Mouse (Mus musculus): ENCODE results near the gene Bcas3. TPM values are rescaled to one million over a fixed set of nuclear protein-coding genes. Genes with fewer than 3 reads are reported as not detected.

The Bcas3 gene
- polyA plus RNA-seq, 1 experiment from 2014 or later, result 33.3 TPM

DNA sequence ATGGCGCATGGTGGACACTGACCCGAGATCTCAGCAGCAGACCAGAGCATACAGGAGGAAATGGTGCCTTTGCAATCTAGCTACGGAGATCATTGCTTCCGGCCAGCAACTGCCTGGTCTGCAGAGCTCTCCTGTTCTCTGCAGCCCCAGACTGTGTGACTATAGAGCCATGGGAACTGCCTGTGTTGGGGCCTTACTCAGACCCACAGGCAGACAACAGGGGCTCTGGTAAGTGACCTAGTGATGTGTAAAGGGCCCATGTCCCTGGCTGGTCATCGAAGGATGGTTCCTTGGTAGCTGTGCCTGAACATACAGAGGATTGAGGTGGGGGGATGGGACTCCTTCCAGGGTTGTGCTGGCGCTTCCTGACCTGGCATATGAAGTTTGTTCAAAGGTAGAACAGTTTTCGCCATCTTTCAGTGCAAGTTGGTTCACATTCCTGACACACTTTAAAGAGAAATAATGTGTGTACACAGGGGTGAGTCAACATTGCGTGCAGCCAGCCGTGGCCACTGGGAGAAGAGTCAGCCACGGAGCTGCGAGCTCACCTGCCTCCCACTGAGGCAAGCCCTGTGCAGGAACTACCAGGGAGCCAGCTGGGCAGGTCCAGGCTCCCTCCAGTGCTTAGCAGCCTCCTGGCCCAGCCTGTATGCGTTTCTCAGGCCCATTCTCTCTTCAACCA, 439.7 kb downstream of the Bcas3 start:
- Histone ChIP-seq H3K27ac (ENCODE audit: low read depth, low read length) (no peak overlapping the region), H3K4me2 (replicated peaks; ENCODE audit: low read depth, low read length) (no peak overlapping the region), H3K9me3 (ENCODE audit: control insufficient read depth, low read length) (no peaks in the 10 kb centered on the region), H3K4me3 (ENCODE audit: low read depth, low read length) (no peak overlapping the region), H3K9ac (ENCODE audit: low read depth, low read length) (no peak overlapping the region), H3K27me3 (ENCODE audit: control insufficient read depth, insufficient read depth, low read length) (no peaks in the 10 kb centered on the region), H3K4me1 (replicated peaks; ENCODE audit: control insufficient read depth, insufficient read depth, low read length) (no peaks in the 10 kb centered on the region), H3K36me3 (ENCODE audit: control insufficient read depth, insufficient read depth, low read length) (no peaks in the 10 kb centered on the region)
- DNase-seq (ENCODE audit: low spot score) (no peak), ATAC-seq (ENCODE audit: low FRiP score) (no peak)
- 71% methylated on average over 12 of the region's 12 CpGs for WGBS

DNA sequence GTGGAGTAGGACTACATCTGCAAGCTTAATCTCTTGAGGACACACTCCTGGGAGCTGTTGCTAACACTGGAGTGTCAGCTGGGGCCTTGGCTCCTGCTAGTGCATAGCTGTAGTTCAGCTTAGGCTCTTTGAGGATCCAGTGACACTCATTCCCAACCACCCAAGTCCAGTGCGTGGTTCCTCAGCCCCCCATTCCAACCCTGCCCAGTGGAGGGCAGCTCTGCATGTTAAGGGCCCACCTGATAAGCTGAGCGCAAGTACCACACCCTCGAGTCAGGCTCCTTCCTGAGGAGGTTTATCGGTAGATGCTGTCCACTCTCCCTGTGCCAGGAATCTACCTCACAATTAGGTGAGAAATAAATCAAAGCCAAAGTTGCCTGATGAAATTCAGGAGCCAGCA, 446.5 kb downstream of the Bcas3 start:
- Histone ChIP-seq H3K9me3 (ENCODE audit: control insufficient read depth, low read length) (no peaks in the 10 kb centered on the region), H3K4me2 (replicated peaks; ENCODE audit: low read depth, low read length) (no peak overlapping the region), H3K27ac (ENCODE audit: low read depth, low read length) (no peak overlapping the region), H3K27me3 (ENCODE audit: control insufficient read depth, insufficient read depth, low read length) (no peaks in the 10 kb centered on the region), H3K4me3 (ENCODE audit: low read depth, low read length) (no peak overlapping the region), H3K4me1 (replicated peaks; ENCODE audit: control insufficient read depth, insufficient read depth, low read length) (no peaks in the 10 kb centered on the region), H3K36me3 (ENCODE audit: control insufficient read depth, insufficient read depth, low read length) (no peaks in the 10 kb centered on the region), H3K9ac (ENCODE audit: low read depth, low read length) (no peak overlapping the region)
- WGBS, result 85% methylated on average over 4 of the region's 4 CpGs
- ATAC-seq (ENCODE audit: low FRiP score), result no peak
- no peak for DNase-seq (ENCODE audit: low spot score)

DNA sequence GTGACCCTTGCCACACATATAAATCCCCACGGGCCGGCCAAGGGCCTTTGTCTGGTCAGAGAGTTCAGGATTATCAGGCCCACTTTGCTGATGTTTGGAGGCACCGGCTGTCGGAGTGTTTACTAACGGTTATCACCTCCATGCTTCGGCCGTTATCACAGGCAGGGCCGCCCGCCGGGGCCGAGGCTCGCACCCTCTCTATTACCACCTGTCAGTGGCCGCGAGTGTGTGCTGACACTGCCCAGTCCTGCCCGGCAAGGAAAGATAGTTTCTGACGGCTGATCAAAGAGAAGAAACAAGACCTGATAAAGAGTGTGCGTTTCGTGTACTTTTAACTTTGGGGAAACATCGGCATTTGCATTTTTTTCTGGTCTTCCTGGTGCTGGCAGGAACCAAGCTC, 446.9 kb downstream of the Bcas3 start:
- DNase-seq (ENCODE audit: low spot score) (no peak), ATAC-seq (ENCODE audit: low FRiP score) (no peak)
- no peaks in the 10 kb centered on the region for H3K4me1 ChIP-seq (replicated peaks; ENCODE audit: control insufficient read depth, insufficient read depth, low read length)
- no peaks in the 10 kb centered on the region for H3K36me3 ChIP-seq (ENCODE audit: control insufficient read depth, insufficient read depth, low read length)
- H3K9ac ChIP-seq (ENCODE audit: low read depth, low read length), result no peak overlapping the region
- H3K4me3 ChIP-seq (ENCODE audit: low read depth, low read length), result no peak overlapping the region
- no peak overlapping the region for H3K27ac ChIP-seq (ENCODE audit: low read depth, low read length)
- WGBS, result 74% methylated on average over 19 of the region's 19 CpGs
- H3K27me3 ChIP-seq (ENCODE audit: control insufficient read depth, insufficient read depth, low read length), result no peaks in the 10 kb centered on the region
- no peak overlapping the region for H3K4me2 ChIP-seq (replicated peaks; ENCODE audit: low read depth, low read length)
- no peaks in the 10 kb centered on the region for H3K9me3 ChIP-seq (ENCODE audit: control insufficient read depth, low read length)

DNA sequence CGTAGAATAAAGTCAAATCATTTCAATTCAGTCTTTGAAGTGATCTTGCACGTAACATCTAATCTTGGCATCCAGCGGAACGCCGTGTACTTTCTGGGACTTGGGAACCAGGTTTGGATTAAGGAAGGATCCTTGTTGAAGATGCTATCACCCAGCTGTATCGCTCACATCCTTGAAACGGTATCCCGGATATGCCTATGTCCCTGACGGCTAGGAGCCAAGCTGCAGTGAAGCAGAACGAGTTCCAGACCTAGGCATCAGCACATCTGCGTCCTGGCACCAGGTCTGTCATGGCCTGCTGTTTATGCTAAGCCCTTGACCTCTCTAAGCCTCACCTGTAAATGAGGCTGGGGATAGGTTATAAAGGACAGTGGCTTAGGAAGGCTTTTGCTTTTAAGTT, 447.4 kb downstream of the Bcas3 start:
- Histone ChIP-seq H3K4me3 (ENCODE audit: low read depth, low read length) (no peak overlapping the region), H3K4me2 (replicated peaks; ENCODE audit: low read depth, low read length) (no peak overlapping the region), H3K27me3 (ENCODE audit: control insufficient read depth, insufficient read depth, low read length) (no peaks in the 10 kb centered on the region), H3K9ac (ENCODE audit: low read depth, low read length) (no peak overlapping the region), H3K4me1 (replicated peaks; ENCODE audit: control insufficient read depth, insufficient read depth, low read length) (no peaks in the 10 kb centered on the region), H3K9me3 (ENCODE audit: control insufficient read depth, low read length) (no peaks in the 10 kb centered on the region), H3K27ac (ENCODE audit: low read depth, low read length) (no peak overlapping the region), H3K36me3 (ENCODE audit: control insufficient read depth, insufficient read depth, low read length) (no peaks in the 10 kb centered on the region)
- 85% methylated on average over 11 of the region's 11 CpGs for WGBS
- no peak for ATAC-seq (ENCODE audit: low FRiP score)
- no peak for DNase-seq (ENCODE audit: low spot score)

DNA sequence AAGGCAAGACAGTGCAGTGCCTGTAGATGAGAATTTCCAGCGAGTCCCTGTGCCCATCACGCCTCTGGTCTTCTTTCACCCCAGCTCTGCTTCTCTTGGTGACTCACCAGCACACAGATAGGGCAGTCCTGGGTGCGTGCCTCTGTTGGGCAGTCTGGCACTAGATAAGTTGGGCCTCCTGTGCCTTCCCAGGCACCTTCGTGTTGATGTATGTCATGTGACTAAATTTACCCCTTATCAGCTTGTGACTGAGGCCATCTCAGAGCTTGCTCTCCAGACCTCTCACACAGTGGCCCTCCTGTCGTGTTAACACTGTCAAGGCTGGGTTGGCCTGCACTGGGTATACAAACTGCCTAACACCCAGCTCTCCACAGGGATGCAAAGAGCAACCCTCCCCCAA, 451.1 kb downstream of the Bcas3 start:
- Histone ChIP-seq H3K36me3 (ENCODE audit: control insufficient read depth, insufficient read depth, low read length) (no peaks in the 10 kb centered on the region), H3K9me3 (ENCODE audit: control insufficient read depth, low read length) (no peaks in the 10 kb centered on the region), H3K27ac (ENCODE audit: low read depth, low read length) (no peak overlapping the region), H3K4me1 (replicated peaks; ENCODE audit: control insufficient read depth, insufficient read depth, low read length) (no peaks in the 10 kb centered on the region), H3K27me3 (ENCODE audit: control insufficient read depth, insufficient read depth, low read length) (no peaks in the 10 kb centered on the region), H3K9ac (ENCODE audit: low read depth, low read length) (no peak overlapping the region), H3K4me2 (replicated peaks; ENCODE audit: low read depth, low read length) (no peak overlapping the region), H3K4me3 (ENCODE audit: low read depth, low read length) (no peak overlapping the region)
- WGBS, result 78% methylated on average over 5 of the region's 5 CpGs
- ATAC-seq (ENCODE audit: low FRiP score) (no peak), DNase-seq (ENCODE audit: low spot score) (no peak)

DNA sequence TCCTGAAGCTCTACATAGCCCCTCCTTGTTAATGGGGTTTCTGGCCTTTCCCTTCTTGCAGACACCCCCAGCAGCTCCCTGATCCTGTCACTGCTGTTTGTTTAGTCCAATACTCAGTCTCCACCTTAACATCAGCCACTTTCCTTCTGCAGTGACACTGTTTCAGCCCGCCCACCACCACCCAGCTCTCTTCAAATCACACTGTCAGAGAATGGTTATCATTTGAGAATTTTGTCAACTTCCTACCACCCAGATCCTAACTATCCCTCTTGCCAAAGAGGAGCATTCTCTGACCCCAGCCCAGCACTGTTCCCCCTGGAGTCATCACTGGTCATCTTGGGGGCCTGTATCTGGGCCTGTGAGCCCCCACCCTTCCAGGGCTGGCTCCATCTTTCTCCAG, 452.8 kb downstream of the Bcas3 start:
- H3K27me3 ChIP-seq (ENCODE audit: control insufficient read depth, insufficient read depth, low read length), result no peaks in the 10 kb centered on the region
- ATAC-seq (ENCODE audit: low FRiP score) (no peak), DNase-seq (ENCODE audit: low spot score) (no peak)
- H3K4me2 ChIP-seq (replicated peaks; ENCODE audit: low read depth, low read length), result no peak overlapping the region
- H3K9me3 ChIP-seq (ENCODE audit: control insufficient read depth, low read length), result no peaks in the 10 kb centered on the region
- 76% methylated on average over 1 of the region's 1 CpGs for WGBS
- no peak overlapping the region for H3K27ac ChIP-seq (ENCODE audit: low read depth, low read length)
- no peaks in the 10 kb centered on the region for H3K36me3 ChIP-seq (ENCODE audit: control insufficient read depth, insufficient read depth, low read length)
- H3K9ac ChIP-seq (ENCODE audit: low read depth, low read length), result no peak overlapping the region
- H3K4me1 ChIP-seq (replicated peaks; ENCODE audit: control insufficient read depth, insufficient read depth, low read length), result no peaks in the 10 kb centered on the region
- no peak overlapping the region for H3K4me3 ChIP-seq (ENCODE audit: low read depth, low read length)

DNA sequence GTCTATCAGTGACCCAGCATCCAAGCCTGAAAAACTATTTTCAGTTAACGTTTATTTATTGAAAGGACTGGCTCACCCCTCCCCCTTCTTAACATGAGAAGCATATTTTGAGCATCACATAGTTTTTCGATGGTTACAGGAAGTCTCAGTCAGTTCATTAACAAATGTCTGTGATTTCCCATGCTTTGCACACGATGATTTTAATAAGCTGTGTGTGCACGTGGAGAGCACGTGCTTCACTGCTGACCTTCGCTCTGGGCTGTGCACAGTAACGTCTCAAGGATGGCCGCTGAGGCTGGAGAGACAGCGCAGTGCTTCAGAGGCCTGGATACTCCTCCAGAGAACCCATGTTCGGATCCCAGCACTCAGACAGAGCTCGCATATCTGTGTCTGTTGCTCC, 454.4 kb downstream of the Bcas3 start:
- H3K9me3 ChIP-seq (ENCODE audit: control insufficient read depth, low read length), result no peaks in the 10 kb centered on the region
- H3K9ac ChIP-seq (ENCODE audit: low read depth, low read length), result no peak overlapping the region
- WGBS, result 87% methylated on average over 11 of the region's 11 CpGs
- H3K27me3 ChIP-seq (ENCODE audit: control insufficient read depth, insufficient read depth, low read length), result no peaks in the 10 kb centered on the region
- H3K4me1 ChIP-seq (replicated peaks; ENCODE audit: control insufficient read depth, insufficient read depth, low read length), result no peaks in the 10 kb centered on the region
- H3K4me3 ChIP-seq (ENCODE audit: low read depth, low read length), result no peak overlapping the region
- H3K4me2 ChIP-seq (replicated peaks; ENCODE audit: low read depth, low read length), result no peak overlapping the region
- H3K27ac ChIP-seq (ENCODE audit: low read depth, low read length), result no peak overlapping the region
- no peaks in the 10 kb centered on the region for H3K36me3 ChIP-seq (ENCODE audit: control insufficient read depth, insufficient read depth, low read length)
- no peak for DNase-seq (ENCODE audit: low spot score)
- ATAC-seq (ENCODE audit: low FRiP score), result no peak

DNA sequence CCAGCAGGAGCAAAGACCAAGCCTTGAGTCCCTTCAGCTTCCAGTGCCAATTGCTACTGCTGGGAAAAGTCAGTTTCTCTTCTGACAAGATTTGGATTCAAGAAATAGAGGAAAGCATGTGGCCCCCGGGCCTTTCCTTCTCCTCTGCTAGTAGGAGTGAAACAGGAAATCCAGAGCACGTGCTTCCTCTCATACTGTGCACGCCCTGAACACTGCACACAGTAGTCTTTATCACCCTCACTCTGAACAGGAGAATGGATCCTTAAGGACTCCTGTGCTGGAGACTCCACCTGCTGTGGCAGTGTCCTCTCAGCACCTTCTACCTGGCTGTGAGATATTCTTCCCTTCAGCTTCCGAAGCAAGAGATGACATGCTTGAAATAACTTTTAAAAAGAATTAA, 458.3 kb downstream of the Bcas3 start:
- no peaks in the 10 kb centered on the region for H3K4me1 ChIP-seq (replicated peaks; ENCODE audit: control insufficient read depth, insufficient read depth, low read length)
- H3K27me3 ChIP-seq (ENCODE audit: control insufficient read depth, insufficient read depth, low read length), result no peaks in the 10 kb centered on the region
- H3K4me2 ChIP-seq (replicated peaks; ENCODE audit: low read depth, low read length), result no peak overlapping the region
- H3K4me3 ChIP-seq (ENCODE audit: low read depth, low read length), result no peak overlapping the region
- no peaks in the 10 kb centered on the region for H3K36me3 ChIP-seq (ENCODE audit: control insufficient read depth, insufficient read depth, low read length)
- 70% methylated on average over 4 of the region's 4 CpGs for WGBS
- H3K9ac ChIP-seq (ENCODE audit: low read depth, low read length), result no peak overlapping the region
- no peak overlapping the region for H3K27ac ChIP-seq (ENCODE audit: low read depth, low read length)
- DNase-seq (ENCODE audit: low spot score) (no peak), ATAC-seq (ENCODE audit: low FRiP score) (no peak)
- H3K9me3 ChIP-seq (ENCODE audit: control insufficient read depth, low read length), result no peaks in the 10 kb centered on the region

DNA sequence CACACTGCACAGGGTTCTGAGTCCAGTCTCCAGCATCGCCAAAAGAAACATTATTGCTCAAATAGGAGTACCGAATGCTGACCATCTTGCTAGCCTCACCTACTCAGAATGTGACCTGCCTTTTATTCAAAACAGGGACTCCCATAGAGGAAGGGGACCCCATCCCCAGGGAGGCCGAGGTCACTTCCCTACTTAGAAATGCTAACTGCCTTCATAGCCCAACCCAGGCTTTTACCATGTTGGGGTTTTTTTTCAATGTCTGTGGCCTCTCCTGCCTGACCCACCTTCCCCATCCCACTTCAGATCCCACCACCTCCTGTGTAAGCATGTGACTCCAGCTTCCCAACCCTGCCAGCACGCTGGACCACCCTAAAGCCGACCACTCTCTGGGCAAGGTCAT, 458.7 kb downstream of the Bcas3 start:
- H3K9me3 ChIP-seq (ENCODE audit: control insufficient read depth, low read length), result no peaks in the 10 kb centered on the region
- H3K27me3 ChIP-seq (ENCODE audit: control insufficient read depth, insufficient read depth, low read length), result no peaks in the 10 kb centered on the region
- DNase-seq (ENCODE audit: low spot score), result no peak
- no peak for ATAC-seq (ENCODE audit: low FRiP score)
- H3K36me3 ChIP-seq (ENCODE audit: control insufficient read depth, insufficient read depth, low read length), result no peaks in the 10 kb centered on the region
- H3K27ac ChIP-seq (ENCODE audit: low read depth, low read length), result no peak overlapping the region
- no peak overlapping the region for H3K9ac ChIP-seq (ENCODE audit: low read depth, low read length)
- WGBS, result 91% methylated on average over 5 of the region's 5 CpGs
- H3K4me1 ChIP-seq (replicated peaks; ENCODE audit: control insufficient read depth, insufficient read depth, low read length), result no peaks in the 10 kb centered on the region
- no peak overlapping the region for H3K4me2 ChIP-seq (replicated peaks; ENCODE audit: low read depth, low read length)
- no peak overlapping the region for H3K4me3 ChIP-seq (ENCODE audit: low read depth, low read length)
